Mouse (Mus musculus): ENCODE data around the gene Ank. TPM values are rescaled to one million over a fixed set of nuclear protein-coding genes. Genes with fewer than 3 reads are reported as not detected.

The Ank gene
- polyA plus RNA-seq, 1 experiment from 2014 or later = 8.9 TPM

DNA sequence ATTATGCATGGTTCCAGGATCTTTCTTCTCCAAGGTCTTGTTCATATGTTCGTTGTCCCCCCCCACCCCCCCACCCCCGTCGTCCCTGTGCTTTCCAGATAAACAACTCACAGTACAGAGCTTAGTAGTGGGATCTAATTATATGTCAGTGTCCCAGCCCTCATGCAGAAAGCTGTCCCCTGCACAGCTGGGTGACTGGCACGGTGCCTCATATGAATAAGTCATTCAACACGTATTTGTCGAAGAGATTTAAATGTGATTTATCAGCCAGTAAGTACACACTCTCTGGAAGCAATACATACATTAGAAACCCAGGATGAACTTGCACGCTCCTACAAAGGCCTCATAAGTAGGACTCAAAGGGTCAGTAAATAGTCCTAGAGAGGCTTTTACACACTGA, 83.4 kb downstream of the Ank start:
- Histone ChIP-seq H3K36me3 (no peaks in the 10 kb centered on the region), H3K27ac (no peak overlapping the region), H3K9ac (no peak overlapping the region), H3K4me1 (no peaks in the 10 kb centered on the region), H3K4me3 (no peak overlapping the region), H3K9me3 (no peaks in the 10 kb centered on the region), H3K27me3 (no peaks in the 10 kb centered on the region), H3K4me2 (no peak overlapping the region)
- no peak for ATAC-seq (ENCODE audit: insufficient number of reproducible peaks, insufficient read depth, low FRiP score, low TSS enrichment, low read depth)
- 84% methylated on average over 7 of the region's 7 CpGs for WGBS

DNA sequence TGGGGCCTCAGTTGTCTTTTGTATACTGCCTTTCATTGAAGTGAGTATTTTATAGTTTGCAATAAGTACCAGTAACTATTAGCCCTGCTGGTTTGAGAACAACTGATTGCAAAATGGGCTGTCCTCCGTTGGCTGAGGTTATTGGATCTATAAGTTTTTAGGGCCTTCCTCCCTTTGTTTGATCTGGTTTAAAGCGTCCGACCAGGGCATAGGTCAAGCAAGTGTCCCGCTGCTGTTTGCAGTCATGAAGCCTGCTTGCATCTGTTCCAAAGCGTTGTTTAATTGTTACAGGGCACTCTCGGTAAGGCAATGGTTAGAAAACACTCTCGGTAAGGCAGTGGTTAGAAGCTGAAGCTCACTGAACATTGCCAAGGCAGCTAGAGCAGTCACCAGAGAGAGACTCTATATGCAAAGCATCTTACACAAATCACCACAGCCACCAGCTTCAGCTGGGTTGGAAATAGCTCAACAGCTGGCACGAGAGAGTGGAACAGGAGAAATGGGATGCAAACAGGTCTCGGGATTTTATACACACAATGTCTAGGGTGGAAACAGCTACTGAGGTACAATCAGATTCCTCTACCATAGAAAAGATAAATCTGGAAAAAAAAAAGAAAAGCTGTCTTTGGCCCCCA, 84.0 kb downstream of the Ank start:
- no peak for ATAC-seq (ENCODE audit: insufficient number of reproducible peaks, insufficient read depth, low FRiP score, low TSS enrichment, low read depth)
- 75% methylated on average over 9 of the region's 9 CpGs for WGBS
- H3K4me3 ChIP-seq = no peak overlapping the region
- no peak overlapping the region for H3K4me2 ChIP-seq
- H3K27me3 ChIP-seq = no peaks in the 10 kb centered on the region
- no peaks in the 10 kb centered on the region for H3K9me3 ChIP-seq
- H3K27ac ChIP-seq = no peak overlapping the region
- H3K36me3 ChIP-seq = no peaks in the 10 kb centered on the region
- no peaks in the 10 kb centered on the region for H3K4me1 ChIP-seq
- H3K9ac ChIP-seq = no peak overlapping the region

DNA sequence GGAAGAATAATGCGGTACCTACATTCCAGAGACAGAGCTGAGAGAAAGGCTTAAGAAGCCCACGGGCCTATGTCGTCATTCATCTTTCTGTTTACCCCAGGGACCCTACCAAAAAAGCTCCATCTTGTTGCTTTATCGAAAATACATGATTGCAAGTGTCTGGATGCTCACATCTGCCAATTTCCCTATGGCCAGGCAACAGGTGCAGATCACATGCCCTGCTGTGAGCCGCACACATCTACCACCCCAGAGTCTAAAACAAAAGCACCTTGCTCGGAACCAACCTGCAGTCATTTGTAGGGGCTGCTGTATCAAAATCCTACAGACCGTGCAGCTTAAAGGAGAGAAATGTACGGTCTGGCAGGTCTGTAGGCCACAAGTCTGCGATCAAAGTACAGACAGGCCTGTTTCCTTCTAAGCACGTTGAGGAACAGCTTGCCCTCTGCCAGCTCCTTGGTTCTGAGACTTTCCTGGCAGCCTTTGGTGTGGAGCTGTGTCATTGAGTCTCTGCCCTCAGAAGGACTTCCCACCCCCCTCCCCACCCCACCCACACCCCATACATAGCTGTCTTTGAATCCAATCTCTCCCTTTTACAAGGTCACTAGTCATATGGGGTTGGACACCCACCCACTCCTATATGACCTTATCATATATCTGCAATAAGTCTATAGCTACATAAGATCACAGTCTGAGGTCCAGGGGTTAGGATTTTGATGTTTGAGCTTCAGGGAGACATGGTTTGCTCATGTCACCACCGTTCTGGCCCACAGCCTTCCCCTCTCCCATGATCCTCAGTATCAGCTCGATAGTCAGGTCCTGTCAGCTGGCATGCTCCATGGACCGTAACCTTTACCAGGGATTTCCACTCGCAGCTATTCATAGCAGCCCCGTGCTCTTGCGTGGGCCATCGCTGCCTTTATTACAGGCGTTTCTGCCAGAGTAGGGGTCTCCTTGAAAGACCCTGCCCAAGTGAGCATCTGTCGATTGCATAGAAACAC, 84.9 kb downstream of the Ank start:
- Histone ChIP-seq H3K4me2 (no peak overlapping the region), H3K36me3 (no peaks in the 10 kb centered on the region), H3K27ac (no peak overlapping the region), H3K4me3 (no peak overlapping the region), H3K9me3 (no peaks in the 10 kb centered on the region), H3K4me1 (no peaks in the 10 kb centered on the region), H3K9ac (no peak overlapping the region), H3K27me3 (no peaks in the 10 kb centered on the region)
- WGBS = 90% methylated on average over 19 of the region's 19 CpGs
- ATAC-seq (ENCODE audit: insufficient number of reproducible peaks, insufficient read depth, low FRiP score, low TSS enrichment, low read depth) = no peak

DNA sequence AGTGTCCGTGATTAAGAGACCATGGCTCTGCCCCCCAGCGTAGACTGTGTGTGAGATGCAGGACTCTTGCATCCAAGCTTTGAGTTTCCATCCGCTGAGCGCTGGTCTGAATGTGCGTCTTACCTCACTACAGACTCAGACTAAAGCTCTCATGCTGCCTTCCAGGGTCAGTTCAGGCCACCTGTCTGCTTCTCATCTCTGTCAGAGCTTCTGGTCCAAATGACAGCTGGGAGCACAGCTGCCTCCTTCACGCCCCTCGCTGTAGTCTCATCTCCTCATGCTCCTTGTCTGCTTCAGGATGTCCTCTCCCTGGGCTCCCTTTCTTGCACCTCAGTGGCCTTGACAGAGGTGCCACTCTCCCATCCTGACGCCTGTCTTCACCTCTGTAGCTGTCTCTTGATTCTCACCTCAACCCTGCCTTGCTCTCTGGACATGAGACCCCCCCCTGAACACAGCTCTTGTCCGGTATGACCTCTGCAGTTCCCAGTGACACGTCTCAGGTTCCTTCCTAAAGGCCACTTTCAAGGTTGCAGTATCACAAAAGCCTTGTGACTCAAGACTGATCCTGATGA, 85.7 kb downstream of the Ank start:
- no peak overlapping the region for H3K4me2 ChIP-seq
- no peaks in the 10 kb centered on the region for H3K4me1 ChIP-seq
- no peaks in the 10 kb centered on the region for H3K27me3 ChIP-seq
- no peak for ATAC-seq (ENCODE audit: insufficient number of reproducible peaks, insufficient read depth, low FRiP score, low TSS enrichment, low read depth)
- no peak overlapping the region for H3K27ac ChIP-seq
- H3K36me3 ChIP-seq = no peaks in the 10 kb centered on the region
- H3K4me3 ChIP-seq = no peak overlapping the region
- no peak overlapping the region for H3K9ac ChIP-seq
- 87% methylated on average over 10 of the region's 10 CpGs for WGBS
- H3K9me3 ChIP-seq = no peaks in the 10 kb centered on the region

DNA sequence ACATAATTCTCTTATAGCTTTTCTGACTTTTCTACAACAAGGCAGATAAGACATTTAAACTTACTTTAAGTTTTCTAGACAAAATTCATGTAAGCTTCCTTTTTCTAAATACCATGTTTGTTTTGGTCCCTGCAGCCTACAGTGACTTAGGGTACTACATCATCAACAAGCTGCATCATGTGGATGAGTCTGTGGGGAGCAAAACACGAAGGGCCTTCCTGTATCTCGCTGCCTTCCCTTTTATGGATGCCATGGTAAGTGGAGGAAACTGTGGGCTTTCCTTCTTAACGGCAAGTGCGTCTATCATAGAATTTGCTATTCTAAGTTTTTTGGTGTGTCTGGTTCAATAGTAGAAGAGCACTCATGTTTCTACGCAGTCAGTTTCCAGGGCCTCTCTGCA, 87.1 kb downstream of the Ank start:
- Histone ChIP-seq H3K4me3 (no peak overlapping the region), H3K9me3 (no peaks in the 10 kb centered on the region), H3K27me3 (no peaks in the 10 kb centered on the region), H3K4me1 (peaks cover 8% of the 10 kb centered on the region), H3K4me2 (no peak overlapping the region), H3K36me3 (no peaks in the 10 kb centered on the region), H3K27ac (no peak overlapping the region), H3K9ac (no peak overlapping the region)
- 94% methylated on average over 5 of the region's 5 CpGs for WGBS
- no peak for ATAC-seq (ENCODE audit: insufficient number of reproducible peaks, insufficient read depth, low FRiP score, low TSS enrichment, low read depth)

DNA sequence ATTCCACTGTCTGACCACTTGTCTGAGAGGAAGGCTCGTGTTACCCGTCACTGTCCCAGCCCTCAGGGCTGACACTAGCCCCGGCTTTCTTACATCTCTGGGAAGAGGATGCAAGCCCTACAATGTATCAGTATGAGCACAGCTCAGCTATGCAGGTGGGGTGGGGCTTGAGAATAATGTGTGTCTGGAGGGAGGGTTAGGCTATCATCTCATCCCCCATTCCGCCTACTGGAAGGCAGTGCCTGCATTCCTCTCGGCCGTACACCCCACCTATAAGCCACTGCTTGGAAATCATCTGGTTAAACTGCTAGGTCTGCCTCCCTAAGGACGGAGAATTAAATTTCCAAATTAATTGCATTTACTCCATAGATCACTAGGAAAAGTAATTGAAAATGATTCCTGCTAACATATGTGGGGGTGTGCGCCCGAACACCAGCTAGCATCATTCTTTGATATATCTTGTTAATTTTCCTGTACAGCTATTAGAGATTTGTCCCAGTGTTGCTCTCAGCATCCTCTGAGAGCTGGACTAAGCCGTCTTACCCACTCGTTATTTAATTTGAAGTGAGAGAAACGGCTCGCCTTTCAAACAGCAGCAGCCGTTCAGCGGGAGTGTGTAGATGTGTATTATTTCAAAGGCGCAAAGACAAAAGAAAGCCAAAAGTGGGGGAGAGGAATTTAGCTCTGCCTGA, 92.1 kb downstream of the Ank start:
- 25% methylated on average over 16 of the region's 16 CpGs for WGBS
- H3K4me2 ChIP-seq = peak overlapping the region; percentile 39
- no peaks in the 10 kb centered on the region for H3K9me3 ChIP-seq
- no peak overlapping the region for H3K9ac ChIP-seq
- no peaks in the 10 kb centered on the region for H3K36me3 ChIP-seq
- no peak for ATAC-seq (ENCODE audit: insufficient number of reproducible peaks, insufficient read depth, low FRiP score, low TSS enrichment, low read depth)
- H3K4me1 ChIP-seq = peaks cover 19% of the 10 kb centered on the region
- H3K4me3 ChIP-seq = no peak overlapping the region
- 0 out of 2 replicates have a peak overlapping the region, but pooled peaks have one; percentile 11 for H3K27ac ChIP-seq
- no peaks in the 10 kb centered on the region for H3K27me3 ChIP-seq

DNA sequence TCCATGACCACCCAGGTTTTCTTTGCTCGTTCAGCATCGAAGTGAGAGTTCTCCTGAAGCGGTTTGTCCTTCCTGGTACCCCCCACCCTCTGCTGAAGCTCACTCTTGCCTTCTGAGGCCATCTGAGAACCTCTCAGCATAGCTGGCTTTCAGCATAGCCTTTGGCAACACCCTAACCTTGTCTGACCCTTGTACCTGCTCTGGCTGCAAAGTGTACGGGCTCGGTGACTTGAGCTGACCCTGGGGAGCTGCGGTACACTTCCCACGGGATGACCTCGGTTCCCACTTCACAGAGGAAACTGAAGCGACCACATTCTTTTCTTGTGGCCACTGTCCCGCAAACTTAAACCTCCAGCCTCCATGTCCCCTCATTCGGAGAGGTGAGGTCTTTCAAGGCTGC, 93.8 kb downstream of the Ank start:
- H3K36me3 ChIP-seq = peaks cover 4% of the 10 kb centered on the region; the same call in 1 of the 2 replicates
- WGBS = 75% methylated on average over 11 of the region's 11 CpGs
- no peak for ATAC-seq (ENCODE audit: insufficient number of reproducible peaks, insufficient read depth, low FRiP score, low TSS enrichment, low read depth)
- no peak overlapping the region for H3K4me2 ChIP-seq
- no peaks in the 10 kb centered on the region for H3K9me3 ChIP-seq
- no peak overlapping the region for H3K27ac ChIP-seq
- H3K4me3 ChIP-seq = no peak overlapping the region
- H3K9ac ChIP-seq = no peak overlapping the region
- no peaks in the 10 kb centered on the region for H3K27me3 ChIP-seq
- H3K4me1 ChIP-seq = peaks cover 21% of the 10 kb centered on the region

DNA sequence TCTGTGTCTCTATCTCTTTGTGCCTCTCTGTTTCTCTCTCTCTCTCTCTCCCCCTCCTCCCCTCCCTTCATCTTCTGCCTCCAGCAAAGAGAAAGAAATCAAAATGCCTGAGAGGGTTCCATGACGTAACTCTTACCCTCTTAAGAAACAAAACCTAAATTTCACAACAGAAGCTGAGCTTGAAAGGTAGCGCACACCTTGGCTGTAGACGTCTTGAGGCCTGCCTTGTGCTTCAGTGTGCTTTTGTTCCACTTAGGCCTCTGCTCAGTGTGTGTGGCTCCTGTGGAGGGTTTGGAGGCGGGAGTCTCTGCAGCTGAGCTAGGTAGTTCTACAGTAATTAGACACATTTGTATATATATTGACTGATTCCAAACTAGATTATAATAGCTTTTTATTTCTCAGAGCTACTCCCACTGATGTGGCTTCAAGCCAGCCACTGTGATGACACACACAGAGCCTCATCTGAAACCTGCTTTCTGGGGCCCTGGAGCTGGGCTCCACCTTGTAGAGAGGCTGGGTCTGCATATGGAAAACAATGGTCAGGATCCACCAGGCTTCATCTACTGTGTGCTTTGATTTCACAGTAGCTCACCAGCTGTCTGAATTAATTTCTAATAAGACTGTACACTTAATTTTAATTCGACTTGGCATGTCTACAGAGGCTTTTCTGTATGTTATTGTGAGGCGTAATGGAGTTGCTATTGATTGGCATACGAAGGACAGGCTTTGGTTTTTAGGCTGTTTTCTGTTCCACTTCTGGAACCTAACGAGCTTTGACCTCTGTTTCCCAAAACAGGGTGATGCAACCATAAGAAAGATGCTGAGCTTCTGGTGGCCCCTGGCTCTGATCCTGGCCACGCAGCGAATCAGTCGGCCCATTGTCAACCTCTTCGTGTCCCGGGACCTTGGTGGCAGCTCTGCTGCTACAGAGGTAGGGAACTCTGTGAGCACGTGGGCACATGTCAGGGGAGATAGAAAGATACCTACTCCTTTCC, 97.9 kb downstream of the Ank start:
- no peak for ATAC-seq (ENCODE audit: insufficient number of reproducible peaks, insufficient read depth, low FRiP score, low TSS enrichment, low read depth)
- 83% methylated on average over 14 of the region's 14 CpGs for WGBS
- H3K9ac ChIP-seq = no peak overlapping the region
- no peak overlapping the region for H3K27ac ChIP-seq
- no peak overlapping the region for H3K4me3 ChIP-seq
- no peaks in the 10 kb centered on the region for H3K27me3 ChIP-seq
- no peaks in the 10 kb centered on the region for H3K9me3 ChIP-seq
- H3K4me1 ChIP-seq = peaks cover 8% of the 10 kb centered on the region
- no peak overlapping the region for H3K4me2 ChIP-seq
- peaks cover 24% of the 10 kb centered on the region for H3K36me3 ChIP-seq

DNA sequence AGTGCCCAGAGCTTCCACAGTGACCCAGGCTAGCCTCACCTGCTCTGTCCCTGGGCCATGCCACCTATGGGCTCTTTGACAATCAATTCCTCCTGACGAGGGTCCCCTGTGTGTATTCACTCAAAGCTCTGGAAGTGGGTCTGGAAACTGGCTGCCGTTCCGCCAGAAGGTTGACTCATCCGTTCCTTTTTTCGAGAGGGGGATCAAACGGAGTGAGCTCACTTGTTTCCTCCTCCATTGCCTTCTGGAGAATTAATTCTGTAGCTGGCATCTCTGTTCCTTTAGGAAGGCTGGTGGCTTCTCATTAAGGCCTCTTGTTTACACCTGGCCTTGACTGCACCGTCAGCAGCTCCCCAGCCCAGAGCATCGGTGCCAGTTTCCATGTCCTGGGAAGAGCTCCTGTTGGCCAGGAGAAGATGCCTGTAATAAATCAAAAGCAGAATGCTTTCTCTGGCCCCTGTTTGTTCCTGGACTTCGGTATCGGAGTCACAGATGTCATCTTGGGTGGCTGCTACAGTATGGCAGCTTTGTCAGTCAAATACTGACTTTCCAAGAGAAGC, 99.2 kb downstream of the Ank start:
- no peak overlapping the region for H3K27ac ChIP-seq
- ATAC-seq (ENCODE audit: insufficient number of reproducible peaks, insufficient read depth, low FRiP score, low TSS enrichment, low read depth) = no peak

DNA sequence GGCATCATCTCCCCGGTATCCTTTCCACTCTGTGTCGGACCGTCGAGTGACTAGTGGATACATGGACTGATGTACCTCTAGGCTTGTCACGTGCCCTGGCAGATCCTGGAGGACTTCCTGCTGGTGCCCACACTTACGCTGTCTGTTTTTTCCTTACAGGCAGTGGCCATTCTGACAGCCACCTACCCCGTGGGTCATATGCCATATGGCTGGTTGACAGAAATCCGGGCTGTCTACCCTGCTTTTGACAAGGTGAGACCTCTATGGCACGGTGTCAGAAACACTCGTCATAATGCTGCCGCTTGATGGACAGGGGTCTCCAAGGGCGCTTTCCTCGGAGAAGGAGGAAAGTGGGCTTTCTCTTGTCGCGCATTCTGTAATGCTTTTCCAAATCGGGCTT, 100.9 kb downstream of the Ank start:
- 89% methylated on average over 16 of the region's 16 CpGs for WGBS
- H3K9me3 ChIP-seq = no peaks in the 10 kb centered on the region
- no peak overlapping the region for H3K4me3 ChIP-seq
- H3K9ac ChIP-seq = no peak overlapping the region
- H3K36me3 ChIP-seq = peaks cover 34% of the 10 kb centered on the region
- no peak overlapping the region for H3K27ac ChIP-seq
- H3K27me3 ChIP-seq = no peaks in the 10 kb centered on the region
- H3K4me2 ChIP-seq = no peak overlapping the region
- no peak for ATAC-seq (ENCODE audit: insufficient number of reproducible peaks, insufficient read depth, low FRiP score, low TSS enrichment, low read depth)
- H3K4me1 ChIP-seq = peaks cover 16% of the 10 kb centered on the region; the same call in 1 of the 2 replicates

More for the DNA sequence above, 99.2 kb downstream of the Ank start:
- Histone ChIP-seq H3K9ac (no peak overlapping the region), H3K4me3 (no peak overlapping the region), H3K36me3 (peaks cover 24% of the 10 kb centered on the region), H3K27me3 (no peaks in the 10 kb centered on the region), H3K9me3 (no peaks in the 10 kb centered on the region), H3K4me2 (no peak overlapping the region), H3K4me1 (peaks cover 16% of the 10 kb centered on the region; the same call in 1 of the 2 replicates)
- WGBS = 84% methylated on average over 10 of the region's 10 CpGs
